Mouse (Mus musculus): ENCODE measurements at regions not wholly inside any gene's neighbourhood (a gene's known extent, or its start where the extent isn't known, plus 50 kb on each side); places are given as distances from the start of the nearest gene placed in this dataset.

- ATAC-seq (replicated peaks; ENCODE audit: low FRiP score, low TSS enrichment, poor library complexity, severe bottlenecking): no peak
Observed at GRCm38 (mm10) chr9:24833766-24834165, 59.7 kb upstream of the Tbx20 start.

GRCm38 (mm10) chr9:24848210-24848609 is 74.1 kb upstream of the Tbx20 start:
- ATAC-seq (replicated peaks; ENCODE audit: low FRiP score, low TSS enrichment, poor library complexity, severe bottlenecking): no peak

GRCm38 (mm10) chr9:24859459-24859858 is 85.4 kb upstream of the Tbx20 start:
- ATAC-seq (replicated peaks; ENCODE audit: low FRiP score, low TSS enrichment, poor library complexity, severe bottlenecking): no peak

- no peak for ATAC-seq (replicated peaks; ENCODE audit: low FRiP score, low TSS enrichment, poor library complexity, severe bottlenecking)
Observed at GRCm38 (mm10) chr9:24866390-24867173, 92.5 kb upstream of the Tbx20 start.

GRCm38 (mm10) chr9:24868746-24869145 is 94.6 kb upstream of the Tbx20 start:
- no peak for ATAC-seq (replicated peaks; ENCODE audit: low FRiP score, low TSS enrichment, poor library complexity, severe bottlenecking)

- no peak for ATAC-seq (replicated peaks; ENCODE audit: low FRiP score, low TSS enrichment, poor library complexity, severe bottlenecking)
Observed at GRCm38 (mm10) chr9:24874434-24875143, 100.5 kb upstream of the Tbx20 start.

- ATAC-seq (replicated peaks; ENCODE audit: low FRiP score, low TSS enrichment, poor library complexity, severe bottlenecking): no peak
Observed at GRCm38 (mm10) chr9:24878384-24879174, 104.5 kb upstream of the Tbx20 start.

GRCm38 (mm10) chr9:24879662-24880061 is 105.6 kb upstream of the Tbx20 start:
- no peak for ATAC-seq (replicated peaks; ENCODE audit: low FRiP score, low TSS enrichment, poor library complexity, severe bottlenecking)

- ATAC-seq (replicated peaks; ENCODE audit: low FRiP score, low TSS enrichment, poor library complexity, severe bottlenecking): no peak
Observed at GRCm38 (mm10) chr9:24884011-24884410, 109.9 kb upstream of the Tbx20 start.

- no peak for ATAC-seq (replicated peaks; ENCODE audit: low FRiP score, low TSS enrichment, poor library complexity, severe bottlenecking)
Observed at GRCm38 (mm10) chr9:24888282-24888681, 114.2 kb upstream of the Tbx20 start.

GRCm38 (mm10) chr9:24896498-24897261 is 122.6 kb upstream of the Tbx20 start:
- ATAC-seq (replicated peaks; ENCODE audit: low FRiP score, low TSS enrichment, poor library complexity, severe bottlenecking): no peak

- ATAC-seq (replicated peaks; ENCODE audit: low FRiP score, low TSS enrichment, poor library complexity, severe bottlenecking): no peak
Observed at GRCm38 (mm10) chr9:24899206-24899928, 125.3 kb upstream of the Tbx20 start.

GRCm38 (mm10) chr9:24903706-24904105 is 129.6 kb upstream of the Tbx20 start:
- ATAC-seq (replicated peaks; ENCODE audit: low FRiP score, low TSS enrichment, poor library complexity, severe bottlenecking): no peak

GRCm38 (mm10) chr9:24909086-24909979 is 135.2 kb upstream of the Tbx20 start:
- ATAC-seq (replicated peaks; ENCODE audit: low FRiP score, low TSS enrichment, poor library complexity, severe bottlenecking): no peak

- ATAC-seq (replicated peaks; ENCODE audit: low FRiP score, low TSS enrichment, poor library complexity, severe bottlenecking): no peak
Observed at GRCm38 (mm10) chr9:24910738-24911137, 136.6 kb upstream of the Tbx20 start.

GRCm38 (mm10) chr9:24920031-24920445 is 145.9 kb upstream of the Tbx20 start:
- ATAC-seq (replicated peaks; ENCODE audit: low FRiP score, low TSS enrichment, poor library complexity, severe bottlenecking): no peak

GRCm38 (mm10) chr9:24922051-24922860 is 148.2 kb upstream of the Tbx20 start:
- ATAC-seq (replicated peaks; ENCODE audit: low FRiP score, low TSS enrichment, poor library complexity, severe bottlenecking): no peak
